Mouse (Mus musculus) MEL (cell line): Measurements from ENCODE around the gene Ube3b.

ENCODE experiments used
- CTCF ChIP-seq, 3 experiments: IDR thresholded peaks in 2 of 3; conservative IDR thresholded peaks in 1 of 3; 2 replicates each; pipeline ENCODE4 v1.5.1; 2011 to 2012; ENCODE audit warnings: low read length in 3 of 3, low read depth in 2 of 3, mild to moderate bottlenecking in 2 of 3, improper control_type of control experiment in 1 of 3, inconsistent platforms in 1 of 3, mixed read lengths in 1 of 3, moderate library complexity in 1 of 3; ENCODE audit not compliant: control insufficient read depth in 1 of 3, insufficient read depth in 1 of 3, poor library complexity in 1 of 3, severe bottlenecking in 1 of 3
- EP300 ChIP-seq, 2 experiments: IDR thresholded peaks; 2 replicates each; pipeline ENCODE4 v1.6.1; 2011; ENCODE audit warnings: improper control_type of control experiment in 2 of 2, low read length in 2 of 2, low read depth in 1 of 2, mild to moderate bottlenecking in 1 of 2
- GATA1 ChIP-seq: IDR thresholded peaks from 2 replicates; pipeline ENCODE4 v1.6.1; 2011; ENCODE audit warnings: low read depth, low read length, improper control_type of control experiment
- KAT2A ChIP-seq: conservative IDR thresholded peaks from 2 replicates; pipeline ENCODE4 v1.6.1; 2012; ENCODE audit warnings: low read depth, low read length, improper control_type of control experiment, inconsistent platforms
- MAFK ChIP-seq: IDR thresholded peaks from 2 replicates; pipeline ENCODE4 v1.6.1; 2011; ENCODE audit warnings: low read depth, mild to moderate bottlenecking, low read length, improper control_type of control experiment, borderline replicate concordance
- MAX ChIP-seq: IDR thresholded peaks from 2 replicates; pipeline ENCODE4 v1.6.1; 2011; ENCODE audit warnings: low read length, improper control_type of control experiment
- MAZ ChIP-seq: IDR thresholded peaks from 2 replicates; pipeline ENCODE4 v1.6.1; 2012; ENCODE audit warnings: low read depth, mild to moderate bottlenecking, inconsistent platforms, low read length, improper control_type of control experiment
- POLR2A ChIP-seq, 2 experiments: IDR thresholded peaks; 2 replicates each; pipeline ENCODE4 v1.6.1; 2011 to 2012; ENCODE audit warnings: low read length in 2 of 2, mild to moderate bottlenecking in 2 of 2, control low read depth in 1 of 2, improper control_type of control experiment in 1 of 2, low read depth in 1 of 2, moderate library complexity in 1 of 2; ENCODE audit not compliant: control insufficient read depth in 1 of 2, insufficient read depth in 1 of 2, poor library complexity in 1 of 2
- RAD21 ChIP-seq: IDR thresholded peaks from 2 replicates; pipeline ENCODE4 v1.6.1; 2011; ENCODE audit warnings: mild to moderate bottlenecking, low read depth, low read length, improper control_type of control experiment
- SIN3A ChIP-seq: IDR thresholded peaks from 2 replicates; pipeline ENCODE4 v1.6.1; 2012; ENCODE audit warnings: low read length, improper control_type of control experiment, inconsistent platforms
- TAL1 ChIP-seq: IDR thresholded peaks from 2 replicates; pipeline ENCODE4 v1.6.1; 2012; ENCODE audit warnings: mild to moderate bottlenecking, inconsistent platforms, low read length, moderate library complexity, mixed read lengths
- ZMIZ1 ChIP-seq: IDR thresholded peaks from 2 replicates; pipeline ENCODE4 v1.6.1; 2012; ENCODE audit warnings: low read depth, mild to moderate bottlenecking, inconsistent platforms, low read length, improper control_type of control experiment, moderate library complexity

- peak; percentile 47 to 72 (median 54) for TF ChIP-seq CTCF (IDR thresholded peaks at IDR 0.05 in 2 of 3, conservative IDR thresholded peaks at IDR 0.05 in 1 of 3; ENCODE audit: control insufficient read depth in 1 of 3, insufficient read depth in 1 of 3, low read depth in 2 of 3, low read length in 3 of 3, poor library complexity in 1 of 3, severe bottlenecking in 1 of 3)
- TF ChIP-seq MAFK = no peak
- peak; percentile 54 for TF ChIP-seq RAD21
- no peak for TF ChIP-seq EP300 (IDR thresholded peaks at IDR 0.05; ENCODE audit: low read depth in 1 of 2, low read length in 2 of 2)
- no peak for TF ChIP-seq KAT2A
- TF ChIP-seq ZMIZ1 = no peak
- TF ChIP-seq SIN3A = no peak
- no peak for TF ChIP-seq POLR2A (IDR thresholded peaks at IDR 0.05; ENCODE audit: control insufficient read depth in 1 of 2, insufficient read depth in 1 of 2, low read depth in 1 of 2, low read length in 2 of 2, poor library complexity in 1 of 2)
- TF ChIP-seq GATA1 = no peak
- no peak for TF ChIP-seq MAZ
- no peak for TF ChIP-seq MAX
- no peak for TF ChIP-seq TAL1
Observed at GRCm38 (mm10) chr5:114356250-114356935, 24.0 kb upstream of the Ube3b start.
